Mouse (Mus musculus) WW6 (cell line): ENCODE data around the gene Clec16a.

Experiments
- DNase-seq: peaks from one replicate; pipeline ENCODE4 v3.0.0-alpha.2; 2013; ENCODE audit warnings: low read depth, low spot score

The Clec16a gene

GRCm38 (mm10) chr16:10581234-10581898 is 36.2 kb downstream of the Clec16a start:
- no peak for DNase-seq

GRCm38 (mm10) chr16:10585165-10585564 is 40.0 kb downstream of the Clec16a start:
- DNase-seq: no peak

- DNase-seq: no peak
These were observed 41.4 kb downstream of the Clec16a start for GRCm38 (mm10) chr16:10586546-10586945.

- no peak for DNase-seq
These were observed 55.0 kb downstream of the Clec16a start for GRCm38 (mm10) chr16:10599888-10600740.

GRCm38 (mm10) chr16:10607802-10608201 is 62.7 kb downstream of the Clec16a start:
- DNase-seq: no peak

- no peak for DNase-seq
These were observed 64.8 kb downstream of the Clec16a start for GRCm38 (mm10) chr16:10609921-10610320.

GRCm38 (mm10) chr16:10610801-10611200 is 65.7 kb downstream of the Clec16a start:
- DNase-seq: no peak

GRCm38 (mm10) chr16:10611306-10611705 is 66.2 kb downstream of the Clec16a start:
- no peak for DNase-seq

- DNase-seq: no peak
These were observed 68.9 kb downstream of the Clec16a start for GRCm38 (mm10) chr16:10613996-10614395.

GRCm38 (mm10) chr16:10620961-10621614 is 75.9 kb downstream of the Clec16a start:
- no peak for DNase-seq

GRCm38 (mm10) chr16:10621710-10622109 is 76.6 kb downstream of the Clec16a start:
- no peak for DNase-seq

- DNase-seq: no peak
These were observed 81.0 kb downstream of the Clec16a start for GRCm38 (mm10) chr16:10626116-10626515.

- DNase-seq: no peak
These were observed 82.1 kb downstream of the Clec16a start for GRCm38 (mm10) chr16:10627136-10627668.

GRCm38 (mm10) chr16:10628030-10628555 is 83.0 kb downstream of the Clec16a start:
- no peak for DNase-seq

GRCm38 (mm10) chr16:10628960-10629359 is 83.8 kb downstream of the Clec16a start:
- no peak for DNase-seq

GRCm38 (mm10) chr16:10629361-10629760 is 84.2 kb downstream of the Clec16a start:
- DNase-seq: no peak

- DNase-seq: no peak
These were observed 89.8 kb downstream of the Clec16a start for GRCm38 (mm10) chr16:10634940-10635339.

- DNase-seq: no peak
These were observed 92.8 kb downstream of the Clec16a start for GRCm38 (mm10) chr16:10637898-10638297.

- DNase-seq: no peak
These were observed 94.2 kb downstream of the Clec16a start for GRCm38 (mm10) chr16:10639111-10639889.

- no peak for DNase-seq
These were observed 94.9 kb downstream of the Clec16a start for GRCm38 (mm10) chr16:10640041-10640440.

- DNase-seq: no peak
These were observed 96.0 kb downstream of the Clec16a start for GRCm38 (mm10) chr16:10641146-10641545.
